Mouse (Mus musculus) embryonic facial prominence, embryonic 12.5 days (tissue): ENCODE measurements around the gene Hsd17b3. TPM values are rescaled to one million over a fixed set of nuclear protein-coding genes. Genes with fewer than 3 reads are reported as not detected.
"Not testable (repeated sequence)": the region's sequence is repeated elsewhere in the genome, so short reads cannot be mapped to it uniquely, and the experiment has no call there.

Experiments
- ATAC-seq: fragments of 200-750 bp; cut with Nextera tagmentation; 2 replicates; pipeline ENCODE4 v1.8.0; 2017; ENCODE audit not compliant: insufficient number of reproducible peaks, insufficient read depth, low FRiP score, low TSS enrichment
- H3K27ac ChIP-seq: fragments of 300-500 bp; sonication (generic); 2 replicates; pipeline ENCODE4 v1.5.1; 2016; ENCODE audit warnings: mild to moderate bottlenecking
- H3K27me3 ChIP-seq: fragments of 300-500 bp; sonication (generic); 2 replicates; pipeline ENCODE4 v1.6.1; 2016; ENCODE audit warnings: mild to moderate bottlenecking, moderate library complexity
- H3K36me3 ChIP-seq: fragments of 300-500 bp; sonication (generic); 2 replicates; pipeline ENCODE4 v1.6.1; 2016; ENCODE audit warnings: mild to moderate bottlenecking
- H3K4me1 ChIP-seq: fragments of 300-500 bp; sonication (generic); 2 replicates; pipeline ENCODE4 v1.6.1; 2016
- H3K4me2 ChIP-seq: fragments of 300-500 bp; sonication (generic); replicated peaks from 2 replicates; pipeline ENCODE4 v1.6.1; 2016; ENCODE audit warnings: mild to moderate bottlenecking, moderate library complexity
- H3K4me3 ChIP-seq: fragments of 300-500 bp; sonication (generic); 2 replicates; pipeline ENCODE4 v1.5.1; 2016; ENCODE audit warnings: mild to moderate bottlenecking
- H3K9ac ChIP-seq: fragments of 300-500 bp; sonication (generic); 2 replicates; pipeline ENCODE4 v1.6.1; 2016; ENCODE audit warnings: mild to moderate bottlenecking, moderate library complexity
- H3K9me3 ChIP-seq: fragments of 300-500 bp; sonication (generic); 2 replicates; pipeline ENCODE4 v1.6.1; 2016; ENCODE audit warnings: mild to moderate bottlenecking, moderate library complexity
- WGBS: fragments of 180-500 bp; shearing (Covaris S2); methylation state at CpG from one replicate; pipeline ENCODE4 v1.1.7; 2016; 5-methylcytosine and 5-hydroxymethylcytosine counted together
- polyA plus RNA-seq: library from polyadenylated mRNA; unstranded; fragments of >200 nt; fragmentation: Nextera tagmentation; extraction: Ambion mirVana; gene quantifications from 2 replicates; pipeline ENCODE4 v1.2.1, GENCODE M21; 2016

Hsd17b3 gene
- polyA plus RNA-seq, 1 experiment from 2014 or later, result not detected

DNA sequence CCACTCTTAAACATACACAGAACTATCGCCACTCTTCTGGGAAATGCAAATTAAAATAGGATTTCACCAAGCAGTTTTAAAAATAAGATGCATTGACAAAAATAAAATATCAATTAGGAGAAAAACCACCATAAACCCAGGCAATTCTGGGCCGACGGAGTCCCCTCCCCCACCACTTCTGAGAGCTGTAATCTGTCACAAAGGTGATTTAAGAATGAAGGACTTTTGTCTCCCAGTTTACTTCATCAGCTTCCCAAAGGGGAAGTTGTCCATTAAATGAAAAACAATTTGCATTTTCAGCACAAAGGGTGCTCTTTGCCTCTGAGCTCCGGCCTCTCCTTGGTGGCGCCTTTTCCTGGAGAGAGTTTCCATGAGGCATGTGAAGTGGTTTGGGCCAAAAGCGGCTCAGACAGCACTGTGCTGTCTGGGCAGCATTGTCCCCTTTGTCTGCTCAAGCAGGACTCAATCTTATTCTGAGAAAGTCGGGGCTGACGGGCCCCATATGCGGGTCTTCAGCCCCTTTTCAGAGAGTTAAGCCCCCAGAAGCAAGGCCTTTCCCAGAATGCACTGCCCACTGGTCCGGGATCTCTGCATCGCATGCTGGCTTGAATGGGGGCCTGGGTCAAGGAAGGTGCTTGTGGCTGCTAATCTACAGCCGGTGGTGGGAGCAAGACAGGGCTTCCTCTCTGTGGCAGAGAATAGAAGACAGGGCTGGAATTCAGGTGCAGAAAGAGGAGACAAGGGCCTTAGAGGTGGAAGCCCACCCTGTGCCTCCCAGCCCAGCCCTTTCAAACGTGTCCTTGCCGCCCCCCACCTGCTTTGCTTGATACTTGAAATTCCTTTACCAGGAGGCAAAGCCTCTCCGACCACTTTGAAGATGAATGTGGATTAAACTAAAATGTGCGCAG is 7.8 kb downstream of the Hsd17b3 start:
- 39% methylated on average over 16 of the region's 16 CpGs for WGBS
- no peaks in the 10 kb centered on the region for H3K36me3 ChIP-seq
- H3K27ac ChIP-seq, result no peak overlapping the region
- no peak overlapping the region for H3K4me3 ChIP-seq
- H3K9ac ChIP-seq, result no peak overlapping the region
- ATAC-seq, result no peak
- no peak overlapping the region for H3K4me2 ChIP-seq
- H3K4me1 ChIP-seq, result 0 out of 2 replicates have a peak, but pooled peaks cover 5% of the 10 kb centered on the region
- H3K27me3 ChIP-seq, result no peaks in the 10 kb centered on the region
- H3K9me3 ChIP-seq, result no peaks in the 10 kb centered on the region

DNA sequence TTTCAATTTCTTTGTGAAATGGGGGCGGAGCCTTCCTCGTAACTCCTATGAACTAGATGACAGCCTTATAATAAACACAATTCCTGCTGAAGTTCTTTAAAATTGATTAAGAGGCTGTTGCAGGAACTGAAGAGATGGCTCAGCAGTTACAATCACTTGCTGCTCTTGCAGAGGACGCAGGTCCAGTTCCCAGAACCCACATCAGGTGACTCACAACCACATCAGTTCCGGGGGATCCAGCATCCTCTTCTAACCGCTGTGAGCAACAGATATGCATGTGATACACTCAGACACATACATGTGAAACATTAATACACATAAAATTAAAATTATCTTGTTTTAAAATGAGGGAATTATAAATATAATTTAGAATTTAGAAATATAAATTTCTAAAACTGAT is 11.4 kb downstream of the Hsd17b3 start:
- Histone ChIP-seq H3K4me2 (no peak overlapping the region), H3K36me3 (no peaks in the 10 kb centered on the region), H3K27me3 (no peaks in the 10 kb centered on the region), H3K9me3 (no peaks in the 10 kb centered on the region), H3K4me3 (no peak overlapping the region), H3K4me1 (0 out of 2 replicates have a peak, but pooled peaks cover 5% of the 10 kb centered on the region), H3K9ac (no peak overlapping the region), H3K27ac (no peak overlapping the region)
- ATAC-seq, result no peak
- 87% methylated on average over 5 of the region's 5 CpGs for WGBS

DNA sequence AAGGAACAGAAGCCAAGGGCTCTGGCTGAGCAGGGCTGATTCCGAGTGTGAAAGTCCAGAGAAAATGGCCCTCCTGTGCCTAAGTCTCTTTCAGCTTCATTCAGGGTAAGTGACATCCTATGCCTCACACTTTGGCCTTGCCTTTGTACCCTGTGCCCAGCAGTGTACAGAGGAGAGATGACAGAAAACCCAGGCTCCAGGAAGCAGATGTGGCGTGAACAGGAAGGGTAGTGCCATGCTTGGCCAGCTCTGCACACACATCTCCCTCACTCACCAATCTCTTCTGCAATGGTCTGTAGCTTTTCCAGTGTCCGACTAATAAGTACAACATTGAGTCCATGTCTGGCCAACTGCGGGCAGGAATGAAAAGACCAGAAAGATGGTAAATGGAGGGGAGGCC is 13.0 kb downstream of the Hsd17b3 start:
- no peaks in the 10 kb centered on the region for H3K9me3 ChIP-seq
- no peak overlapping the region for H3K27ac ChIP-seq
- H3K4me1 ChIP-seq, result no peaks in the 10 kb centered on the region
- no peak overlapping the region for H3K4me2 ChIP-seq
- no peaks in the 10 kb centered on the region for H3K36me3 ChIP-seq
- H3K4me3 ChIP-seq, result no peak overlapping the region
- no peak for ATAC-seq
- H3K27me3 ChIP-seq, result no peaks in the 10 kb centered on the region
- WGBS, result 84% methylated on average over 4 of the region's 4 CpGs
- H3K9ac ChIP-seq, result no peak overlapping the region

GRCm38 (mm10) chr13:64066653-64067052 is 22.4 kb downstream of the Hsd17b3 start:
- no peak overlapping the region for H3K4me3 ChIP-seq
- 0 out of 2 replicates have a peak, but pooled peaks cover 4% of the 10 kb centered on the region for H3K4me1 ChIP-seq
- no peak for ATAC-seq
- no peak overlapping the region for H3K9ac ChIP-seq
- no peak overlapping the region for H3K4me2 ChIP-seq
- no peak overlapping the region for H3K27ac ChIP-seq
- WGBS, result 46% methylated on average over 3 of the region's 3 CpGs
- H3K27me3 ChIP-seq, result no peaks in the 10 kb centered on the region
- no peaks in the 10 kb centered on the region for H3K36me3 ChIP-seq
- no peaks in the 10 kb centered on the region for H3K9me3 ChIP-seq

GRCm38 (mm10) chr13:64064276-64064675 is 24.8 kb downstream of the Hsd17b3 start:
- H3K4me2 ChIP-seq, result no peak overlapping the region
- H3K27me3 ChIP-seq, result no peaks in the 10 kb centered on the region
- H3K9ac ChIP-seq, result no peak overlapping the region
- H3K4me1 ChIP-seq, result 0 out of 2 replicates have a peak, but pooled peaks cover 4% of the 10 kb centered on the region
- ATAC-seq, result no peak
- H3K36me3 ChIP-seq, result no peaks in the 10 kb centered on the region
- no peak overlapping the region for H3K27ac ChIP-seq
- no peaks in the 10 kb centered on the region for H3K9me3 ChIP-seq
- no peak overlapping the region for H3K4me3 ChIP-seq

DNA sequence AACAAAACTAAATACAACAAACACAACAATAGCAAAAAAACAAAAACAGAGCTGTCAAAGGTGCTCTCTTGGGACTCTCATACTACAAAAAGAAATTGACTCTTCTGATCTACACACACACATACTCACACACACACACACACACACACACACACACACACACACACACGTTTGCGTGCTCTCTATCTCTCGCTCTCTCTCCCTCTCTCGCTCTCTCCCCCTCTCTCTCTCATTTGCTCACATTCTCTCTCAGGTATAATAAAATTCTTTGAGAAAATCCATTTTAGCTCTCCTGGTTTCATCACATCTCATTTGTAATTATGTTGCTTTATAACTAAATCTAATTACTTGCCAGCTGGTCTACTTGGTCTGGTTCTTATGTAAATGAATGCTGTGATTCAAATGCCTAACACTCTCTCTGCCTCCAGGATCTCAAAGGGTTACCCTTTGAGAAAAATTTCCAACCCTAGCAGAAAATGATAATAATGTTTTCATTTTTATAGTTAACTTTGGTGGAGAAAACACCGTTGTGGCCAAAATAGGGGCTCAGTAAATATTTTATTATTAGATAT is 28.0 kb downstream of the Hsd17b3 start:
- Histone ChIP-seq H3K27ac (no peak overlapping the region), H3K9ac (no peak overlapping the region), H3K36me3 (no peaks in the 10 kb centered on the region), H3K27me3 (no peaks in the 10 kb centered on the region), H3K4me3 (no peak overlapping the region), H3K9me3 (no peaks in the 10 kb centered on the region), H3K4me2 (no peak overlapping the region), H3K4me1 (no peaks in the 10 kb centered on the region)
- 80% methylated on average over 5 of the region's 5 CpGs for WGBS
- no peak for ATAC-seq

DNA sequence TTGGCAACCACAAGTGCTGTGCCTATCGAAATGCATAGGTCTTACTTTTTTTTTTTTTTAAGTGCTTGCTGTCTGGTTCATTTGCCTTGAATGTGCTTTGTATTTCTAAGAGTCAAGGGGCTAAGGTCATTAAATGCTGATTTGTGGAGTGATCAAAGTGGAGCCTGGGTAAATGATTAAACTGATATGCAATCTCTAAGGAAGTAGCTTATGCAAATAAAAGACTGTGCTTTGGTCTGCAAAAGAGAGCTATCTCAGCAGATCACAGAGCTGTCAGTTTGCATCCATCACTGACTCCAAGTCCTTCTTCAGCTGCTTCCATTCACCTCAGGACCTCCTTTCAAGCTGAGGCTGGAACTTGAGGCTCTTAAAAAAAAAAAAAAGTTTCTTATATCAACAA is 35.1 kb downstream of the Hsd17b3 start:
- 61% methylated on average over 1 of the region's 1 CpGs for WGBS
- Histone ChIP-seq H3K36me3 (no peaks in the 10 kb centered on the region), H3K27me3 (no peaks in the 10 kb centered on the region), H3K4me1 (no peaks in the 10 kb centered on the region), H3K4me3 (no peak overlapping the region), H3K27ac (no peak overlapping the region), H3K4me2 (no peak overlapping the region), H3K9me3 (peaks cover 4% of the 10 kb centered on the region), H3K9ac (no peak overlapping the region)
- no peak for ATAC-seq

GRCm38 (mm10) chr13:64052281-64052680 is 36.7 kb downstream of the Hsd17b3 start:
- not testable (repeated sequence) for H3K4me3 ChIP-seq, H3K4me2 ChIP-seq, H3K36me3 ChIP-seq, H3K27ac ChIP-seq, H3K27me3 ChIP-seq, H3K4me1 ChIP-seq, ATAC-seq, H3K9ac ChIP-seq, H3K9me3 ChIP-seq
- WGBS, result 89% methylated on average over 2 of the region's 2 CpGs

DNA sequence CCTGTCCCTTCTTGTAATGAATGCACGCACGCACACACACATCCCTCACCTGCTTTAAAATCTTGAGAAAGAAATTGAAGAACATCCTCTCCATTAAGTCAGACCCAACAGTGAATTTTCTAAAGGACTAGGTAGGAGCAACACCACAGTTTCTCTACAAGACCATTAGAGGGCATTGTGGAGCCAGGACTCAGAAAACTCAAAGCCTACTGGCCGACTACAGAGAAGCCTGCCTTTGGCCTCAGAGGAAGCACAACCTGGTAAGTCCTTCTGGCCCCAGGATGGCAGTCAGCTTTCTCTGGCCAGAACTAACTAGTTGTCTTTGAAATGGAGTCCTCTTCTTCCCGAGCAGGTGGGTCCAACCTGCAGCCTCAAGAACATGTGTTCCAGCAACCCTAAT is 38.1 kb downstream of the Hsd17b3 start:
- H3K27me3 ChIP-seq, result no peaks in the 10 kb centered on the region
- no peak overlapping the region for H3K27ac ChIP-seq
- H3K36me3 ChIP-seq, result no peaks in the 10 kb centered on the region
- no peaks in the 10 kb centered on the region for H3K4me1 ChIP-seq
- no peak overlapping the region for H3K4me3 ChIP-seq
- H3K9ac ChIP-seq, result no peak overlapping the region
- no peak for ATAC-seq
- no peak overlapping the region for H3K4me2 ChIP-seq
- peaks cover 4% of the 10 kb centered on the region for H3K9me3 ChIP-seq
- 61% methylated on average over 4 of the region's 4 CpGs for WGBS

GRCm38 (mm10) chr13:64049535-64049934 is 39.5 kb downstream of the Hsd17b3 start:
- Histone ChIP-seq H3K27me3 (no peaks in the 10 kb centered on the region), H3K27ac (no peak overlapping the region), H3K4me2 (no peak overlapping the region), H3K4me3 (no peak overlapping the region), H3K4me1 (no peaks in the 10 kb centered on the region), H3K36me3 (no peaks in the 10 kb centered on the region), H3K9me3 (peaks cover under 1% of the 10 kb centered on the region), H3K9ac (no peak overlapping the region)
- ATAC-seq, result no peak

DNA sequence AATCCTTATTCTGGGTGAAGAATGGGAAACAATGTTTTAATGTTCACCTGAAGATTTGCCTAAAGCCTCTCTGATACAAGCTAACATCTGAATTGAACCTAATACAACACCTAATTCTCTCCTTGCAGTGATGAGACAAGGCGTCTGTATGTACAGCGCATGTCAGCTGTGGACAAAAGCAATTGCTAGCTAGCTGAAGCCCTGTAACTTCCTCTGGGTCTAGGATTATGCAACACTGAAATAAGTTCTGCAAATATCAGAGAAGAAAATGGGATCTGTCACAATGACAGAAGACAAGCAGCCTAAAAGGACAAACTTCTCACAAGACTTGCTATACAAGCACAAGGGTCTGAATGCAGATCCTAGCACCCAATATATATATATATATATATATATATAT is 40.6 kb downstream of the Hsd17b3 start:
- Histone ChIP-seq H3K27ac (no peak overlapping the region), H3K4me3 (no peak overlapping the region), H3K4me2 (no peak overlapping the region), H3K9me3 (no peaks in the 10 kb centered on the region; the same call in 1 of the 2 replicates), H3K36me3 (no peaks in the 10 kb centered on the region), H3K27me3 (no peaks in the 10 kb centered on the region), H3K9ac (no peak overlapping the region), H3K4me1 (no peaks in the 10 kb centered on the region)
- no peak for ATAC-seq
- 90% methylated on average over 2 of the region's 2 CpGs for WGBS

DNA sequence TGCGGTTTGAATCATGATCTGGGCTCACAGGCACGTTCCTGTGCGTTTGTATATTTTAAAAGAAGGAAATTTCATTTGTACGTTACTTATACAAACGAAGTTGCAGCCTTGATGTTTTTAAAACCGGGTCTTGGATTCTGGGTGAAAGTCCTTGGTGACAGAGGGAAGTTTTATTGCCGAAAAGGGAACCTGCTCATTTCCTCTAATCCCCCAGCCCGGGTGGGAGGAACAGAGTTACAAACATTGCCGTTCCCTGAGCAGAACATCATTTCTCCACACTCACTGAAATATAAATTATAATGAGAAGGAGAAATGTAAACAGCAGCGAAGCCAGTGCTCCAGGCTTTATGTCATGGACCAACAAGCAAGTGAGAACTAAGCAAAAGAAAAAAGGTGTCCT is 49.1 kb downstream of the Hsd17b3 start:
- Histone ChIP-seq H3K4me1 (peaks cover 8% of the 10 kb centered on the region; the same call in 1 of the 2 replicates), H3K36me3 (no peaks in the 10 kb centered on the region), H3K27ac (no peak overlapping the region), H3K27me3 (no peaks in the 10 kb centered on the region), H3K9ac (no peak overlapping the region), H3K9me3 (no peaks in the 10 kb centered on the region), H3K4me3 (no peak overlapping the region), H3K4me2 (no peak overlapping the region)
- ATAC-seq, result no peak
- 63% methylated on average over 10 of the region's 10 CpGs for WGBS
